Mouse (Mus musculus): ENCODE data around the gene Wdr74. TPM values are rescaled to one million over a fixed set of nuclear protein-coding genes. Genes with fewer than 3 reads are reported as not detected.

Gene Wdr74
- polyA plus RNA-seq, 1 experiment from 2014 or later, result 53.5 TPM

Small RNA genes within 50 kb of the gene (microRNA-seq; reads per million reads assigned to microRNA genes)
- not detected for gene Mir6992

Other genes with a start within 250 kb of the Wdr74 start
- 0.04 and 0.11 TPM in 2 replicates for gene Slc22a8, start 144.6 kb upstream of the Wdr74 start, polyA plus RNA-seq (2015; fragmentation: Nextera tagmentation; extraction: Ambion mirVana)
- gene Slc22a6, start 117.8 kb upstream of the Wdr74 start, polyA plus RNA-seq (2015; fragmentation: Nextera tagmentation; extraction: Ambion mirVana), result not detected in 2 replicates
- 0.09 TPM in 2 replicates for gene Chrm1, start 72.0 kb upstream of the Wdr74 start, polyA plus RNA-seq (2015; fragmentation: Nextera tagmentation; extraction: Ambion mirVana)
- gene Slc3a2, start 12.5 kb upstream of the Wdr74 start, polyA plus RNA-seq (2015; fragmentation: Nextera tagmentation; extraction: Ambion mirVana), result 66.4 and 68.8 TPM in 2 replicates
- gene 1700092M07Rik, start 4.9 kb downstream of the Wdr74 start, polyA plus RNA-seq (2015; fragmentation: Nextera tagmentation; extraction: Ambion mirVana), result 0.63 and 0.74 TPM in 2 replicates
- gene Stx5a, start 5.6 kb downstream of the Wdr74 start, polyA plus RNA-seq (2015; fragmentation: Nextera tagmentation; extraction: Ambion mirVana), result 91.5 and 91.7 TPM in 2 replicates
- 134 and 145 TPM in 2 replicates for gene Nxf1, start 21.2 kb downstream of the Wdr74 start, polyA plus RNA-seq (2015; fragmentation: Nextera tagmentation; extraction: Ambion mirVana)
- 138 and 158 TPM in 2 replicates for gene Tmem223, start 35.2 kb downstream of the Wdr74 start, polyA plus RNA-seq (2015; fragmentation: Nextera tagmentation; extraction: Ambion mirVana)
- 57.1 and 60.9 TPM in 2 replicates for gene Tmem179b, start 38.6 kb downstream of the Wdr74 start, polyA plus RNA-seq (2015; fragmentation: Nextera tagmentation; extraction: Ambion mirVana)
- gene Taf6l, start 50.6 kb downstream of the Wdr74 start, polyA plus RNA-seq (2015; fragmentation: Nextera tagmentation; extraction: Ambion mirVana), result 17.4 and 19.3 TPM in 2 replicates
- gene Polr2g, start 62.8 kb downstream of the Wdr74 start, polyA plus RNA-seq (2015; fragmentation: Nextera tagmentation; extraction: Ambion mirVana), result 126 and 128 TPM in 2 replicates
- 3.5 and 4.3 TPM in 2 replicates for gene Zbtb3, start 66.7 kb downstream of the Wdr74 start, polyA plus RNA-seq (2015; fragmentation: Nextera tagmentation; extraction: Ambion mirVana)
- 35.5 and 37.7 TPM in 2 replicates for gene Ttc9c, start 83.5 kb downstream of the Wdr74 start, polyA plus RNA-seq (2015; fragmentation: Nextera tagmentation; extraction: Ambion mirVana)
- gene Hnrnpul2, start 84.2 kb downstream of the Wdr74 start, polyA plus RNA-seq (2015; fragmentation: Nextera tagmentation; extraction: Ambion mirVana), result 3.2 and 3.3 TPM in 2 replicates
- gene AC129217.1, start 93.9 kb downstream of the Wdr74 start, polyA plus RNA-seq (2015; fragmentation: Nextera tagmentation; extraction: Ambion mirVana), result not detected in 2 replicates
- gene Bscl2, start 101.6 kb downstream of the Wdr74 start, polyA plus RNA-seq (2015; fragmentation: Nextera tagmentation; extraction: Ambion mirVana), result 43.9 and 44.3 TPM in 2 replicates
- gene Gng3, start 103.4 kb downstream of the Wdr74 start, polyA plus RNA-seq (2015; fragmentation: Nextera tagmentation; extraction: Ambion mirVana), result 1.2 and 1.4 TPM in 2 replicates
- gene Lrrn4cl, start 114.9 kb downstream of the Wdr74 start, polyA plus RNA-seq (2015; fragmentation: Nextera tagmentation; extraction: Ambion mirVana), result 1.9 and 2.8 TPM in 2 replicates
- gene Ubxn1, start 135.7 kb downstream of the Wdr74 start, polyA plus RNA-seq (2015; fragmentation: Nextera tagmentation; extraction: Ambion mirVana), result 130 and 133 TPM in 2 replicates
- 62.7 and 64.0 TPM in 2 replicates for gene Uqcc3, start 145.1 kb downstream of the Wdr74 start, polyA plus RNA-seq (2015; fragmentation: Nextera tagmentation; extraction: Ambion mirVana)
- gene Lbhd1, start 147.9 kb downstream of the Wdr74 start, polyA plus RNA-seq (2015; fragmentation: Nextera tagmentation; extraction: Ambion mirVana), result 25.2 and 42.5 TPM in 2 replicates
- not detected in 2 replicates for gene Gm49403, start 148.1 kb downstream of the Wdr74 start, polyA plus RNA-seq (2015; fragmentation: Nextera tagmentation; extraction: Ambion mirVana)
- 39.7 and 54.5 TPM in 2 replicates for gene 1810009A15Rik, start 153.0 kb downstream of the Wdr74 start, polyA plus RNA-seq (2015; fragmentation: Nextera tagmentation; extraction: Ambion mirVana)
- not detected in 2 replicates for gene Gm49416, start 153.1 kb downstream of the Wdr74 start, polyA plus RNA-seq (2015; fragmentation: Nextera tagmentation; extraction: Ambion mirVana)
- gene Ints5, start 157.2 kb downstream of the Wdr74 start, polyA plus RNA-seq (2015; fragmentation: Nextera tagmentation; extraction: Ambion mirVana), result 24.8 and 27.6 TPM in 2 replicates
- gene Ganab, start 162.2 kb downstream of the Wdr74 start, polyA plus RNA-seq (2015; fragmentation: Nextera tagmentation; extraction: Ambion mirVana), result 56.7 and 62.6 TPM in 2 replicates
- gene B3gat3, start 184.5 kb downstream of the Wdr74 start, polyA plus RNA-seq (2015; fragmentation: Nextera tagmentation; extraction: Ambion mirVana), result 32.7 and 38.0 TPM in 2 replicates
- gene Rom1, start 193.5 kb downstream of the Wdr74 start, polyA plus RNA-seq (2015; fragmentation: Nextera tagmentation; extraction: Ambion mirVana), result 2.2 and 2.4 TPM in 2 replicates
- 16.0 and 17.2 TPM in 2 replicates for gene Eml3, start 193.7 kb downstream of the Wdr74 start, polyA plus RNA-seq (2015; fragmentation: Nextera tagmentation; extraction: Ambion mirVana)
- gene Mta2, start 206.0 kb downstream of the Wdr74 start, polyA plus RNA-seq (2015; fragmentation: Nextera tagmentation; extraction: Ambion mirVana), result 92.1 and 96.0 TPM in 2 replicates
- gene Tut1, start 218.0 kb downstream of the Wdr74 start, polyA plus RNA-seq (2015; fragmentation: Nextera tagmentation; extraction: Ambion mirVana), result 17.5 and 18.4 TPM in 2 replicates
- gene Eef1g, start 231.2 kb downstream of the Wdr74 start, polyA plus RNA-seq (2015; fragmentation: Nextera tagmentation; extraction: Ambion mirVana), result 239 and 240 TPM in 2 replicates

Data from heart, embryonic 16.5 days (tissue).